Mouse (Mus musculus) heart, adult 18-20 months (tissue): Measurements from ENCODE around the gene Abcb1b. TPM values are rescaled to one million over a fixed set of nuclear protein-coding genes. Genes with fewer than 3 reads are reported as not detected.
"Not testable (repeated sequence)": the region's sequence is repeated elsewhere in the genome, so short reads cannot be mapped to it uniquely, and the experiment has no call there.

Experiments used
- DNase-seq, 2 experiments: peaks; one replicate each; pipeline ENCODE4 v3.0.0; 2021 to 2022; ENCODE audit warnings: mixed read lengths in 1 of 2
- long read RNA-seq, 2 experiments: library from polyadenylated mRNA; stranded (forward); transcript quantifications; one replicate each; pipeline ENCODE4 v2.0.0; 2021
- total RNA-seq, 2 experiments: library from RNA; stranded (reverse); gene quantifications; 2 replicates each; pipeline ENCODE4 v1.2.3; 2021

The Abcb1b gene
- total RNA-seq, result 1 to 10 TPM; 5.2 to 6.6 TPM
- long read RNA-seq, experiment 1, full-length matches to known transcripts, result 3 of 8 reads
- long read RNA-seq, experiment 1, partial matches to known transcripts, result 2 of 8 reads
- long read RNA-seq, experiment 1, other reads (novel, unspliced or antisense), result 3 of 8 reads
- long read RNA-seq, experiment 2, full-length matches to known transcripts, result 2 of 3 reads
- long read RNA-seq, experiment 2, partial matches to known transcripts, result 1 of 3 reads
- long read RNA-seq, experiment 2, other reads (novel, unspliced or antisense), result 0 of 3 reads

- DNase-seq, result peak; percentile 80 to 86
These were observed at the start of gene Abcb1b for GRCm38 (mm10) chr5:8797987-8798751. TSS of gene Abcb1b (plus strand) at chr5:8798147.

- DNase-seq, result no peak
These were observed 25.1 kb upstream of the Abcb1b start for GRCm38 (mm10) chr5:8772866-8773265.

GRCm38 (mm10) chr5:8778311-8778710 is 19.6 kb upstream of the Abcb1b start:
- DNase-seq, result no peak

DNA sequence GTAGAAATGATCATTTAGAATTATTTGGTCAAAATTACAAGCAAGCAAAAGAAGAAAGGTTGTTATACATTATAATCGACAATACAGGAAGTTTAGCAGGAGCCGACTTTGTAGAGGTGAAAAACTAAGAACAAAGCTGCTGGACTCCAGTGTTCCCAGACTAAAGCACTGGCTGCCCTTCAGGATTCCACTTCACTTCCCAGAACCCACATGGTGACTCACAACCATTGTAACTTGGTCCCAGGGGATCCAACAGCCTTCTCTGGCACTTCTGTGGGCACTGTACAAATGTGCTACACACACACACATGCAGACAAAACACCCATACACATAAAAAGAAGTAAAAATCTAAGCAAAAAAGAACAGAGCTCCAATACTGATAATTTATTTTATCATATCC is 19.2 kb upstream of the Abcb1b start:
- no peak for DNase-seq

GRCm38 (mm10) chr5:8792281-8792680 is 5.7 kb upstream of the Abcb1b start:
- no peak for DNase-seq

DNA sequence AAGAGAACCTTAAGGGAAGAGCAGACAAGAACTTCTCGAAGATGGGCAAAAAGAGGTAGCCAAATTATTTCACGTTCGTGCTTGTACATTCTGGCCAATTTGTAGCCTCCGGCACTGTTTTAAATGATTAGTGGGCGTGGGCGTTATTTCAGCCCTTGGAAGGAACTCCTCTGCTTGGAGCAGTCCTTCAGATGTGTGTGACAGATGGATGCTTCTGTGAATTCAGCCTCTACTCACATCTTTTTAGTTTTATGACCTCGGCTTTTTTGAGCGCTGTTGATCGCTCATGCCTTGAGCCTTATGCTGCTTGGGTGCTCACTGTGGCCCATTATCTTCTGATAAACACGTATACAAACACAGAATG is 787 bp downstream of the Abcb1b start:
- peak in 1 of 2 experiments; percentile 37 for DNase-seq

DNA sequence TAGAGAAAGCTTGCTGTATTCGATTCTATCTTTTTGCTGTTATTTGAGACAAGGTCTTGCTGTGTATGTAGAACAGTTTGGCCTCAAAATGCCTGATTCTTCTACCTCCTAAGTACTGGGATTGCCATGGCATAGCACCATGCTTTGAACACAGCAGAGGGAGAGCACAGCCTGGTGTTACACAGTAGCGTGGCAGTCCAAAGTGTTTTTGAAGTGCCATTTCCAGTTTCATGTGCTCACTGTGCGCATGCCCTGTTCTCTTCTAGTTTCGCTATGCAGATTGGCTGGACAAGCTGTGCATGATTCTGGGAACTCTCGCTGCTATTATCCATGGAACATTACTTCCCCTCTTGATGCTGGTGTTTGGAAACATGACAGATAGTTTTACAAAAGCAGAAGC is 7.8 kb downstream of the Abcb1b start:
- DNase-seq, result peak in 1 of 2 experiments; percentile 44

GRCm38 (mm10) chr5:8807137-8808004 is 9.4 kb downstream of the Abcb1b start:
- DNase-seq, result no peak

DNA sequence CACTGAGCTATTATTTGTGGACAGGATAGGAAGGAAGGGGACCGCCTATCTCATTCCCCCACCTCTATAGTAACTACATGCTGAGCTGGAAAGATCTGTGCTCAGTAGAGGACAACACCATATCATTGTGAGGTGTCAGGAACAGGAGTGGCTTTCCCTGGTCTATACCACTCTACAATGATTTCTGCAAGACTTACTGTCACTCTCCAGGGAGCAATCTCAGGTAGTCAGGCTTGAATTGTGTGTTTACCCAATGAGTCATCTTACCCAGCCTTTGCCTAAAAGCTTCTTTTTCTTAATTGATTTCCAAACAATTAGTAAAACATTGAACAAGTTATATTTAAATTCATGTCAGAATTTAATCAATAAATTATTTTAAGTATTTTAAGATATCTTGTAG is 15.9 kb downstream of the Abcb1b start:
- no peak for DNase-seq

DNA sequence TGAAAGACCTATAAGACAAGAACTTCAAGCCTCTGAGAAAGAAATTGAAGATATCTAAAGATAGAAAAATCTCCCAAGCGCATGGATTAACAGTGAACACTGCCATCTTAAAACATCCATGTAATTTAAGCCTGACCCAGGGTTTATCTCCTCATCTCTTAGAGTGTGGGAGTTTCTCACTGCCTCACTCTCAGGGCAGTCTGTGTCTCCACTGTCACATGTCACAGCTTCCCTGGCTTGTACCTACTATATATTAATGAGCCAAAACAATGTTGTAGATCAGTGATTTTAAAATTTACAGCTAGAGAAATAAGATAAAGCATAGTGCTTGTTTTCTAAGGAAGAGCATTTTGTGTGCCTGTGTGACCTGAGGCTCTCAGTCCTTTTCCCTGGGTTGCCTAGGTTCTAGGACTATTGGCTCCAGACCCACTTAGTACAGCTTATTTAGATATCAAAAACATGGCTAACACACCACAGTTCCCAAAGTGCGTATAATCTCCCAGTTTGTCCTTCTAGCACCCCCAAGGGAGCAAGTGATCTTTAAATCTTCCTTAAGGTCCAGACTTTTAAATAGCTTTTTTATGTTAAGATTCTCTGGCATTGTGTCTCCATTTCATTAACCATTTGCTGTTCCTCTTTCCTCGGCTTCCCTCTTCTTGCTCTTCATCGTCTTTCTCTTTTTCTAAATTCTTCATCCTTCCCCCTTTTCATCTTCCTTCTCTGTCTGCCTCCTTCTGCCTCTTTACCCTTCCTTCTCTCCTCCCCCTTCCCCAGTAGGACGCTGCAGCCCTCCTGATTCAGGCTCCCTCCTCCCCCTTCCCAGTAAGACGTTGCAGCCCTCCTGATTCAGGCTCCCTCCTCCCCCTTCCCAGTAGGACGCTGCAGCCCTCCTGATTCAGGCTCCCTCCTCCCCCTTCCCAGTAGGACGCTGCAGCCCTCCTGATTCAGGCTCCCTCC is 22.0 kb downstream of the Abcb1b start:
- DNase-seq, result no peak

GRCm38 (mm10) chr5:8820592-8821104 is 22.7 kb downstream of the Abcb1b start:
- not testable (repeated sequence) for DNase-seq

- no peak for DNase-seq
These were observed 40.9 kb downstream of the Abcb1b start for GRCm38 (mm10) chr5:8838661-8839438.

GRCm38 (mm10) chr5:8839651-8840050 is 41.7 kb downstream of the Abcb1b start:
- DNase-seq, result no peak

GRCm38 (mm10) chr5:8840887-8841286 is 42.9 kb downstream of the Abcb1b start:
- peak; percentile 20 to 55 for DNase-seq

- DNase-seq, result no peak
These were observed 44.9 kb downstream of the Abcb1b start for GRCm38 (mm10) chr5:8842815-8843214.

DNA sequence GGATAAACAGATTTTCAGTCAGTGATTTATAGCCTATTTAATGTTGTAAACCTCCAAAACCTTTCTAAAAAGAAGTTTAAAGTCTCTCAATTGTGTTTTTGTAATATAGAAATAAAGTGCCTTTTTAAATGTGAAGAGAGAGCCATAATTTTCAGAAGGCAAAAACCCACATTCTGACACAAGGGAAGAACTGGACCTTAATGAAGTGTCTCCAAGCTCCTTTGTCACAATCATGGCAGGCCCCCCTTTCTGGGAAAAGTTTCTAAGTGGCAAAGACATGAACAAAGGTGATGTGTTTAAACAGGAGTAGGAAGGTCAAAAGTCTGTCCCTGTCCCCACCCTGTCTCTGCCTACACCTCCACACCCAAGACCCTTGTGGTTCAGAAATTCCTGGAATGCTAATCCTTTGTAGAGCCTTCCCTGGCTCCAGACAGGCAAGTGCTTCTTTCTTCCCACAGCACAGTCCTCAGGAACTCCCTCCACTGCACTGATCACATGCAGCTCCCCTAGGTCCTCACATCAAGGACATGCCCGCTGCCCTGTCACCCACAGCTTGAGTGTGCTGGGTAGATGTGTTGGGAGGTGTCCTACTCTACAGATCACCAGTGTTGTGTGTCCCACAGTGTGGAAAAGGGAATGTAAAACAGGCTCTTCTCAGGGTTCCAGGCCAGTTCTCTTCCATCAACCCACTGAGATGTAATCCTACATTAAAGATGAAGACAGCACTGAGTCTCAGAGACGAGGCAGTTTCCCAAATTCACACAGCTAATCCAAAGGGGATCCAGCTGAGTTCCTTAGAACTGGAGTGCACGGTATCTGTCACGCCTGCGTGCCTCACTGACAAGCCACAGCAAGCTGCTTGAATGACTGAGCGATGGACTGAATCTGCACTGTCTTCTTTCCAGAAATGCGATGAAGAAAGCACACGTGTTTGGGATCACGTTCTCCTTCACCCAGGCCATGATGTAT is 50.9 kb downstream of the Abcb1b start:
- DNase-seq, result not testable (repeated sequence)

DNA sequence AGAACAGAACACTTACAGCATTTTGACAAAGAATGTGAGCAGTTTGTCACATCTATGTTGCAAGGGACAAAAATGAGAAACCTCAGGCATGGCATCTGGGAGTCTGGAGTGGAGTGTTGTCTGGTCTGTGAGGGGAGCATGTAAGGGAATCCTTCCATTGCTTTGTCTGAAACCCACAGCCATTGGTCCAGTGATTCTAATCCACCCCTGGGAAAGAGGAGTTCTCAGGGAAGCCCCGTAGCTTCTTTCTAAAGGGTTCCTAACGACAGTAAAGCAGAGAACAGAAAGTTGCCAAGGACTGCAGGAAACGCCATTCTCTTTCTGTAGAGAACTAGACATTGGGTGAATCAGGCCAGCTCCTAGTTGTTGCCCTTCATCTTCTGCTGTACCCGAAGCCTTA is 52.9 kb downstream of the Abcb1b start:
- DNase-seq, result no peak

DNA sequence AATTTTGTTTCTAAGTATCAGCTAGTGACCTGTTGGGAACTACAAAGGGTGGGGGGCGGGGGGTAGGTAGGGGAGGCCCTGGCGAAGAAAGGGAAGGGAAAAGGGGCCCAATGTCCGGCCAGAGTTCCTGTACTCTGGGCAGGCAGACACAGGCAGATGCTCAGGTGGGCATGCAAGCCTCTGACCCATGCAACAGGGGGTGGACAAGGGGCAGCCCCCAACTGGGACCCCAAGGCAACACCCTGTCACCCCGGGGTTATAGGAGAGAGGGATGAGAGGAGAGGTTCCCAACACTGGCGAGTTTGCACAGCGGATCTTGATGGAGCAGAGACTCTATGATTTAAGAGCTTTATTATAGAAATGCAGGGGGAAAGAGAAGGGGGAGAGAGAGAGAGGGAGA is 59.3 kb downstream of the Abcb1b start:
- no peak for DNase-seq

DNA sequence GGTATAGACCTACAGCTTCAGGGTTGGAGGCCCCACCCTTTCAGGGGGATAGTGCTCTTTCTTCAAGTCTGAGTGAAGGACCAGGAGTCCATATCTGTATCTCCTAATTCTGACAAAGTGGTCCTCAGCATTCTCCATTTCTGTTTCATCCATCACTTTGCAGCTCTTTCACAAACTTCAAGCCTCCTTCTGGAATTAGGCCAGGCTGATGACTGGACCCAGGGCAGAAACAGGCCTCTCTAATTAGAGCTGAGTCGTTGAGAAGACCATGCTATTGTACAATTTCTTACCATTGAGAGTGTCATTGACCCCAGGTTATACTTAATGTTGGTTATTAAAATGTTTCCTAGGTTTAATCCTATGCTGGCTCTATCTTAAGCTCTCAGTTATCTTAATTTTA is 63.9 kb downstream of the Abcb1b start:
- DNase-seq, result no peak
